Comparison of ENCODE assay signal across 15 mouse cellular contexts in the genomic region with DNA sequence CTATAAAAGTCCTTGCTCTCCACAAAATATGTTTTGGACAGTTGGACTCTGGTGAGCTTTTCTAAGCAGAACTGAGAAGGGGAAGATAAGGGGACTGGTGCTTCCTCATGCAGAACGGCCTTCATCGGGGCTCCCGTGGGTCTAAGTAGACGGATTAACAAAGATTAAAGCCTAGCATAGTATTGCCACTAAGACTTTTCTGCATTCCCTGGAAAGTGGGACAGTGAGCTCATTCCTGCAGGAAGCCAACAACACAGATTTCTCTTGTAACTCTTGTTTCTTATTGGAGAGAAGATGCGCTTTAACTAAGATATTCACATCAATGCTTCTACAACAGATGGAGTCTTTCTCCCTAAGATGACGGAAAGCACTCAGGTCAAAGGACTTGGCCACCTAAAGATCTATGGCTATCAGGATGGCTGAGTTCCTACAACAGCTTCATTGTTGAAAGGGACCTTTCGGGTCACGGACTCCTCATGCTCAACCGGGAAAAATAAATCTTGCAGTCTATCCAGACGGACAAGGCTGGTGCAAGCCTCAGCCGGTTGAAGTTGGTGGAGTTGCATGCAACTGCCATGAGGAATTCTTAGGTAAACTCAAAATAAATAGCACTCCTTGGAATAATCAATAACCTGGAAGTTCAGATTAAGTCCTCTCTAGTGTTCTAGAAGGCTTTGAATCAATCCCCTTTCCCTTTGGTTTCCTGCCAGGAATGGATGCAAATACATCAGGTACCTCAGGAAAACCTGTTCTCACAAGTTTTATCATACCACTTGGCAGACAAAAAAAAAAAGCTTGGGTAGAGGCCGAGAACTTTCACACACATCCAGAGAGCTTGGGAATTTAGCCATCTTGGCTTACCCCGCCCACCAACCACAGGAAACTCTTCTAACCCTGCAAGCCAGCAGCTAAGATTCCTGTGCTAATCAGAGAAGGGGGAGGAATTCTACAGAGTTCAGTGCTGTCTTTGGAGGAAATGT. TPM values are rescaled to one million over a fixed set of nuclear protein-coding genes. Genes with fewer than 3 reads are reported as not detected.
DNase-seq lines count a peak whose midpoint lies in the region; ATAC-seq and TF ChIP-seq lines count a peak whose summit lies in the region.
"Had no signal": no experiment of that assay in that cellular context is flagged by ENCODE, and none has a peak within 500 bp of the region (broad histone marks: within the 10 kb centered on the region; RNA-seq: fewer than 3 reads in every experiment).

No protein-coding gene starts in this region.

- no peak overlapping the region for H3K27ac ChIP-seq in kidney, adult 2 months (ENCODE audit: insufficient read depth, low read depth, low read length)
- no peak overlapping the region for H3K27ac ChIP-seq in kidney, embryonic 14.5 days (ENCODE audit: low read depth, low read length)
- H3K27ac ChIP-seq in kidney, postnatal 0 days, result no peak overlapping the region
- no peak overlapping the region for H3K27ac ChIP-seq in cerebellum, adult 2 months (ENCODE audit: insufficient read depth, low read length)
- H3K27ac ChIP-seq: forebrain, embryonic 12.5 days; limb, embryonic 12.5 days; neural tube, embryonic 12.5 days had no signal

- H3K9me3 ChIP-seq in kidney, embryonic 14.5 days (ENCODE audit: control insufficient read depth, low read length), result no peaks in the 10 kb centered on the region
- H3K9me3 ChIP-seq in kidney, postnatal 0 days (replicated peaks; ENCODE audit: low read length), result no peaks in the 10 kb centered on the region
- H3K9me3 ChIP-seq: forebrain, embryonic 12.5 days; limb, embryonic 12.5 days; neural tube, embryonic 12.5 days had no signal

- no peak for TF ChIP-seq POLR2A in kidney, adult 2 months (IDR thresholded peaks at IDR 0.05; ENCODE audit: low read depth, low read length)
- TF ChIP-seq POLR2A in cerebellum, adult 2 months (IDR thresholded peaks at IDR 0.05; ENCODE audit: borderline replicate concordance, insufficient read depth, low read length), result no peak

- no peak for ATAC-seq in kidney, embryonic 14.5 days (ENCODE audit: low FRiP score, low TSS enrichment)
- ATAC-seq in kidney, postnatal 0 days (replicated peaks; ENCODE audit: low FRiP score, low read depth), result no peak

- 54% methylated on average over 13 of the region's 13 CpGs for WGBS in kidney, adult 2 months
- WGBS in kidney, embryonic 14.5 days, result 43% methylated on average over 13 of the region's 13 CpGs
- whole genome bisulfite sequencing in kidney, postnatal 0 days, result 39% methylated on average over 13 of the region's 13 CpGs
- 72% methylated on average over 13 of the region's 13 CpGs for WGBS in cerebellum, adult 2 months

- DNase-seq in kidney, adult 2 months, result peak; percentile 51
- DNase-seq in embryo, embryonic 10 days (ENCODE audit: low spot score), result peak; percentile 62
- peak; percentile 46 for DNase-seq in kidney, postnatal 0 days (ENCODE audit: low spot score)
- DNase-seq in retina, embryonic 14.5 days (ENCODE audit: low spot score), result peak; percentile 12
- DNase-seq in cerebellum, postnatal 36 days, result no peak
- DNase-seq in cerebellum, adult 2 months, result no peak
- DNase-seq in layer of hippocampus, adult 18-20 months (ENCODE audit: low spot score in 2 of 2), result no peak
- DNase-seq: cerebellum, adult 18-20 months; thymus, postnatal 25 days had no signal

- no peak for TF ChIP-seq CTCF in kidney, adult 2 months (conservative IDR thresholded peaks at IDR 0.05; ENCODE audit: insufficient read depth, insufficient read length, low read depth, low read length)
- no peak for TF ChIP-seq CTCF in kidney, postnatal 0 days (IDR thresholded peaks at IDR 0.05; ENCODE audit: low read depth)
- no peak for TF ChIP-seq CTCF in cerebellum, adult 2 months (IDR thresholded peaks at IDR 0.05; ENCODE audit: borderline replicate concordance, insufficient read depth, low read depth, low read length)

- H3K4me3 ChIP-seq in kidney, adult 2 months (ENCODE audit: insufficient read depth, low read depth, low read length), result no peak overlapping the region
- H3K4me3 ChIP-seq in kidney, embryonic 14.5 days (ENCODE audit: low read length), result no peak overlapping the region
- H3K4me3 ChIP-seq in kidney, postnatal 0 days (replicated peaks; ENCODE audit: low read depth, low read length), result no peak overlapping the region
- no peak overlapping the region for H3K4me3 ChIP-seq in cerebellum, adult 2 months (replicated peaks; ENCODE audit: insufficient read depth, low read depth, low read length)
- H3K4me3 ChIP-seq: forebrain, embryonic 12.5 days; limb, embryonic 12.5 days; megakaryocyte, embryonic 14.5 days; neural tube, embryonic 12.5 days had no signal

- peaks cover 5% of the 10 kb centered on the region; the same call in 1 of the 2 replicates for H3K4me1 ChIP-seq in kidney, adult 2 months (ENCODE audit: control insufficient read depth, insufficient read depth, low read length)
- H3K4me1 ChIP-seq in kidney, embryonic 14.5 days (ENCODE audit: control insufficient read depth, insufficient read depth, low read length), result peaks cover 2% of the 10 kb centered on the region
- H3K4me1 ChIP-seq in kidney, postnatal 0 days (replicated peaks; ENCODE audit: insufficient read depth, low read length), result no peaks in the 10 kb centered on the region
- H3K4me1 ChIP-seq in cerebellum, adult 2 months (ENCODE audit: control insufficient read depth, insufficient read depth, low read length), result no peaks in the 10 kb centered on the region
- H3K4me1 ChIP-seq: megakaryocyte, embryonic 14.5 days; neural tube, embryonic 12.5 days had no signal

- no peak overlapping the region for H3K4me2 ChIP-seq in kidney, embryonic 14.5 days (replicated peaks; ENCODE audit: low read depth, low read length)
- no peak overlapping the region for H3K4me2 ChIP-seq in kidney, postnatal 0 days (ENCODE audit: low read length)
- H3K4me2 ChIP-seq: forebrain, embryonic 12.5 days; limb, embryonic 12.5 days; neural tube, embryonic 12.5 days had no signal

- H3K9ac ChIP-seq in kidney, embryonic 14.5 days (ENCODE audit: low read depth, low read length), result no peak overlapping the region
- no peak overlapping the region for H3K9ac ChIP-seq in kidney, postnatal 0 days (ENCODE audit: low read depth, low read length)
- H3K9ac ChIP-seq: forebrain, embryonic 12.5 days; limb, embryonic 12.5 days; neural tube, embryonic 12.5 days had no signal

- no peaks in the 10 kb centered on the region for H3K36me3 ChIP-seq in kidney, adult 2 months (ENCODE audit: control insufficient read depth, insufficient read depth, low read length)
- H3K36me3 ChIP-seq in kidney, embryonic 14.5 days (ENCODE audit: control insufficient read depth, insufficient read depth, low read length), result no peaks in the 10 kb centered on the region
- H3K36me3 ChIP-seq in kidney, postnatal 0 days (ENCODE audit: insufficient read depth, low read length), result no peaks in the 10 kb centered on the region
- H3K36me3 ChIP-seq: forebrain, embryonic 12.5 days; limb, embryonic 12.5 days; neural tube, embryonic 12.5 days had no signal

- no peaks in the 10 kb centered on the region for H3K27me3 ChIP-seq in kidney, adult 2 months (replicated peaks; ENCODE audit: control insufficient read depth, insufficient read depth, low read length)
- H3K27me3 ChIP-seq in kidney, embryonic 14.5 days (ENCODE audit: control insufficient read depth, insufficient read depth, low read length), result no peaks in the 10 kb centered on the region
- H3K27me3 ChIP-seq in kidney, postnatal 0 days (ENCODE audit: insufficient read depth, low read length), result no peaks in the 10 kb centered on the region
- H3K27me3 ChIP-seq in cerebellum, adult 2 months (ENCODE audit: control insufficient read depth, insufficient read depth, low read length), result no peaks in the 10 kb centered on the region
- H3K27me3 ChIP-seq: forebrain, embryonic 12.5 days; limb, embryonic 12.5 days; megakaryocyte, embryonic 14.5 days; neural tube, embryonic 12.5 days had no signal

RNA-seq across cellular contexts. Expression of gene Adtrp, which starts 8.0 kb away (rescaled TPM):
- 165 and 199 TPM in 2 replicates for polyA plus RNA-seq in kidney, adult 2 months (2012; rRNA removed)
- 0.23 and 0.67 TPM in 2 replicates for polyA plus RNA-seq in kidney, embryonic 14.5 days (2014; fragmentation: Nextera tagmentation; extraction: Ambion mirVana)
- 3.2 and 4.3 TPM in 2 replicates for polyA plus RNA-seq in kidney, postnatal 0 days (2015; fragmentation: Nextera tagmentation; extraction: Ambion mirVana)
- 0.07 and 0.51 TPM in 2 replicates for polyA plus RNA-seq in cerebellum, adult 2 months (2012; rRNA removed)
- under 1 TPM in 1 of 2 experiments, not detected in 1; 0.40 TPM for total RNA-seq in layer of hippocampus, adult 18-20 months (2021)
- polyA plus RNA-seq: heart, embryonic 14.5 days had no signal

Comparison
In these comparisons a context has a peak if more than half of its experiments do, and no peak if none do; other contexts are left out.
1. RNA of gene Adtrp, which starts 8.0 kb away (polyA plus RNA-seq): 165 to 199 TPM in kidney, adult 2 months; 3.2 to 4.3 TPM in kidney, postnatal 0 days, 0.23 to 0.67 TPM in kidney, embryonic 14.5 days and 0.07 to 0.51 TPM in cerebellum, adult 2 months; every median in the first group is over 10 times any median in the second.
2. DNase-seq: peak in kidney, adult 2 months (single experiment), embryo, embryonic 10 days (single experiment), kidney, postnatal 0 days (single experiment) and retina, embryonic 14.5 days (single experiment); none in cerebellum, postnatal 36 days (0 of 2), cerebellum, adult 2 months (0 of 2) and layer of hippocampus, adult 18-20 months (0 of 2).